Mouse (Mus musculus) thymus, adult 2 months (tissue): ENCODE measurements around the gene Cela1. TPM values are rescaled to one million over a fixed set of nuclear protein-coding genes. Genes with fewer than 3 reads are reported as not detected.
A peak's percentile ranks its signal among the peaks of the same experiment; 100 is the strongest.

Experiments used
- DNase-seq: peaks from one replicate; pipeline ENCODE4 v3.0.0; 2021
- H3K27ac ChIP-seq: fragments of 200-500 bp; 2 replicates; pipeline ENCODE4 v1.5.1; 2012; ENCODE audit warnings: low read length, control low read depth; ENCODE audit not compliant: control insufficient read depth, insufficient read depth
- H3K27me3 ChIP-seq: fragments of 200-500 bp; 2 replicates; pipeline ENCODE4 v1.6.1; 2012; ENCODE audit warnings: mild to moderate bottlenecking, low read length, moderate library complexity, mixed read lengths; ENCODE audit not compliant: control insufficient read depth, insufficient read depth
- H3K36me3 ChIP-seq: fragments of 200-500 bp; 2 replicates; pipeline ENCODE4 v1.6.1; 2012; ENCODE audit warnings: mild to moderate bottlenecking, low read length, moderate library complexity; ENCODE audit not compliant: control insufficient read depth, insufficient read depth
- H3K4me1 ChIP-seq: fragments of 200-500 bp; replicated peaks from 2 replicates; pipeline ENCODE4 v1.6.1; 2012; ENCODE audit warnings: low read length; ENCODE audit not compliant: control insufficient read depth, insufficient read depth
- H3K4me3 ChIP-seq: fragments of 200-500 bp; 2 replicates; pipeline ENCODE4 v1.5.1; 2012; ENCODE audit warnings: mild to moderate bottlenecking, low read length, control low read depth, moderate library complexity; ENCODE audit not compliant: control insufficient read depth, insufficient read depth
- CTCF ChIP-seq: fragments of 200-500 bp; IDR thresholded peaks from 2 replicates; pipeline ENCODE4 v1.5.1; 2012; ENCODE audit warnings: mild to moderate bottlenecking, control low read depth, low read length, moderate library complexity, borderline replicate concordance; ENCODE audit not compliant: control insufficient read depth, poor library complexity, insufficient read depth; ENCODE audit errors: extremely low read depth
- POLR2A ChIP-seq: fragments of 200-500 bp; IDR thresholded peaks from 2 replicates; pipeline ENCODE4 v1.6.1; 2012; ENCODE audit warnings: mild to moderate bottlenecking, low read length, control low read depth, moderate library complexity; ENCODE audit not compliant: control insufficient read depth, poor library complexity, insufficient read depth; ENCODE audit errors: extremely low read depth
- WGBS: fragments of 180-500 bp; shearing (Covaris S2); methylation state at CpG from one replicate; pipeline ENCODE4 v1.1.7; 2018; 5-methylcytosine and 5-hydroxymethylcytosine counted together
- polyA plus RNA-seq: library from polyadenylated mRNA; depleted of rRNA; stranded (reverse); fragments of >200 nt; gene quantifications from 2 replicates; pipeline ENCODE4 v1.2.3, GENCODE M21; 2012

Cela1 gene
- polyA plus RNA-seq, 1 experiment, result 11.7 TPM

- Histone ChIP-seq H3K4me3 (no peak overlapping the region), H3K27ac (no peak overlapping the region), H3K36me3 (no peaks in the 10 kb centered on the region), H3K27me3 (no peaks in the 10 kb centered on the region), H3K4me1 (peaks cover 23% of the 10 kb centered on the region)
- DNase-seq, result no peak
- TF ChIP-seq CTCF (no peak), POLR2A (no peak)
- WGBS, result 86% methylated on average over 13 of the region's 13 CpGs
Observed at GRCm38 (mm10) chr15:100685255-100685654, 2.5 kb downstream of the Cela1 start.

- H3K4me3 ChIP-seq, result no peak overlapping the region
- no peak overlapping the region for H3K27ac ChIP-seq
- 92% methylated on average over 10 of the region's 10 CpGs for WGBS
- DNase-seq, result no peak
- peaks cover 25% of the 10 kb centered on the region for H3K4me1 ChIP-seq
- no peaks in the 10 kb centered on the region for H3K27me3 ChIP-seq
- TF ChIP-seq POLR2A, result no peak
- TF ChIP-seq CTCF, result no peak
- no peaks in the 10 kb centered on the region for H3K36me3 ChIP-seq
Observed at GRCm38 (mm10) chr15:100684450-100684849, 3.3 kb downstream of the Cela1 start.

GRCm38 (mm10) chr15:100683041-100683440, 4.7 kb downstream of the Cela1 start:
- Histone ChIP-seq H3K4me1 (peaks cover 24% of the 10 kb centered on the region), H3K27ac (no peak overlapping the region), H3K36me3 (no peaks in the 10 kb centered on the region), H3K4me3 (no peak overlapping the region), H3K27me3 (no peaks in the 10 kb centered on the region)
- peak; percentile 84 for DNase-seq
- WGBS, result 47% methylated on average over 2 of the region's 2 CpGs
- TF ChIP-seq CTCF, result no peak
- TF ChIP-seq POLR2A, result no peak

GRCm38 (mm10) chr15:100681770-100682169, 6.0 kb downstream of the Cela1 start:
- WGBS, result 89% methylated on average over 7 of the region's 7 CpGs
- Histone ChIP-seq H3K4me1 (peaks cover 13% of the 10 kb centered on the region), H3K27me3 (no peaks in the 10 kb centered on the region), H3K27ac (no peak overlapping the region), H3K4me3 (no peak overlapping the region), H3K36me3 (no peaks in the 10 kb centered on the region)
- no peak for DNase-seq
- no peak for TF ChIP-seq POLR2A
- no peak for TF ChIP-seq CTCF

- no peak for DNase-seq
- no peaks in the 10 kb centered on the region for H3K36me3 ChIP-seq
- peaks cover 13% of the 10 kb centered on the region for H3K4me1 ChIP-seq
- TF ChIP-seq CTCF (no peak), POLR2A (no peak)
- no peaks in the 10 kb centered on the region for H3K27me3 ChIP-seq
- H3K27ac ChIP-seq, result no peak overlapping the region
- WGBS, result 32% methylated on average over 3 of the region's 3 CpGs
- no peak overlapping the region for H3K4me3 ChIP-seq
Observed at GRCm38 (mm10) chr15:100680381-100680780, 7.3 kb downstream of the Cela1 start.

- 78% methylated on average over 14 of the region's 14 CpGs for WGBS
- TF ChIP-seq POLR2A (no peak), CTCF (no peak)
- H3K27me3 ChIP-seq, result no peaks in the 10 kb centered on the region
- H3K4me1 ChIP-seq, result peaks cover 14% of the 10 kb centered on the region
- H3K27ac ChIP-seq, result no peak overlapping the region
- H3K4me3 ChIP-seq, result no peak overlapping the region
- DNase-seq, result no peak
- no peaks in the 10 kb centered on the region for H3K36me3 ChIP-seq
Observed at GRCm38 (mm10) chr15:100679005-100679404, 8.7 kb downstream of the Cela1 start.

GRCm38 (mm10) chr15:100678581-100678980, 9.1 kb downstream of the Cela1 start:
- DNase-seq, result no peak
- Histone ChIP-seq H3K4me3 (no peak overlapping the region), H3K36me3 (no peaks in the 10 kb centered on the region), H3K4me1 (peaks cover 17% of the 10 kb centered on the region), H3K27ac (no peak overlapping the region), H3K27me3 (no peaks in the 10 kb centered on the region)
- WGBS, result 91% methylated on average over 12 of the region's 12 CpGs
- TF ChIP-seq CTCF (no peak), POLR2A (no peak)
